Mouse (Mus musculus) stomach, embryonic 16.5 days (tissue): ENCODE results near the gene Foxn3. TPM values are rescaled to one million over a fixed set of nuclear protein-coding genes. Genes with fewer than 3 reads are reported as not detected.

Experiments
- ATAC-seq: fragments of 200-750 bp; cut with Nextera tagmentation; 2 replicates; pipeline ENCODE4 v1.8.0; 2017; ENCODE audit warnings: moderate number of reproducible peaks, moderate TSS enrichment; ENCODE audit not compliant: insufficient read depth, low FRiP score
- H3K27ac ChIP-seq: fragments of 300-500 bp; sonication (generic); 2 replicates; pipeline ENCODE4 v1.5.1; 2014; ENCODE audit warnings: low read length
- H3K27me3 ChIP-seq: fragments of 300-500 bp; sonication (generic); 2 replicates; pipeline ENCODE4 v1.6.1; 2014; ENCODE audit warnings: low read length, control low read depth, mixed read lengths; ENCODE audit not compliant: control insufficient read depth, insufficient read depth
- H3K36me3 ChIP-seq: fragments of 300-500 bp; sonication (generic); 2 replicates; pipeline ENCODE4 v1.6.1; 2014; ENCODE audit warnings: low read length; ENCODE audit not compliant: control insufficient read depth, insufficient read depth
- H3K4me1 ChIP-seq: fragments of 300-500 bp; sonication (generic); 2 replicates; pipeline ENCODE4 v1.6.1; 2014; ENCODE audit warnings: low read length, control low read depth, mixed read lengths; ENCODE audit not compliant: control insufficient read depth, insufficient read depth
- H3K4me2 ChIP-seq: fragments of 300-500 bp; sonication (generic); 2 replicates; pipeline ENCODE4 v1.6.1; 2014; ENCODE audit warnings: low read depth, low read length, mixed read lengths
- H3K4me3 ChIP-seq: fragments of 300-500 bp; sonication (generic); replicated peaks from 2 replicates; pipeline ENCODE4 v1.5.1; 2014; ENCODE audit warnings: mild to moderate bottlenecking, low read length
- H3K9ac ChIP-seq: fragments of 300-500 bp; sonication (generic); 2 replicates; pipeline ENCODE4 v1.6.1; 2014; ENCODE audit warnings: low read length
- H3K9me3 ChIP-seq: fragments of 300-500 bp; sonication (generic); replicated peaks from 2 replicates; pipeline ENCODE4 v1.6.1; 2016; ENCODE audit warnings: low read length, control low read depth; ENCODE audit not compliant: control insufficient read depth
- WGBS: fragments of 180-500 bp; shearing (Covaris S2); extraction: QIAGEN DNeasy Blood & Tissue Kit; methylation state at CpG from one replicate; pipeline ENCODE4 v1.1.7; 2014; 5-methylcytosine and 5-hydroxymethylcytosine counted together
- polyA plus RNA-seq: library from polyadenylated mRNA; unstranded; fragments of >200 nt; fragmentation: Nextera tagmentation; extraction: Ambion mirVana; gene quantifications from 2 replicates; pipeline ENCODE4 v1.2.1, GENCODE M21; 2015

Gene Foxn3
- polyA plus RNA-seq, 1 experiment from 2014 or later, result 58.3 TPM

DNA sequence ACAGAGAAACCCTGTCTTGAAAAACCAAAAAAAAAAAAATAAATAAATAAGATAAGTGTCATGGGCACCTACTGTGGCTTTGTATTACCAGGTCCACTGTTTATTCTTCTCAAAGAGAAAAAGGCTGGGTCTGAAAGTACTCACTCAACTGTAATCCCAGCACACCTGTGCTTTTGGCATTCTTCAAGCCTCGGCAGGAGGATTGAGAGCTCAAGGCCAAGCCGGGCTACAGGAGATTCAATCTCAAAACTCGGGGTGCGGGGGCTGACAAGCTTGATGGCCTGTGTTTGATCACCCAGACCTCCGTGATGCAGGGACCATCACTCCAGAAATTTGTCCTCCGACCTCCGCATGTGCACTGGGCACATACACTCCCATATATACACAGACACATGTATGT, 174.1 kb downstream of the Foxn3 start:
- no peak overlapping the region for H3K27ac ChIP-seq
- no peaks in the 10 kb centered on the region for H3K27me3 ChIP-seq
- ATAC-seq, result no peak
- peaks cover 29% of the 10 kb centered on the region for H3K4me1 ChIP-seq
- no peaks in the 10 kb centered on the region for H3K9me3 ChIP-seq
- H3K36me3 ChIP-seq, result no peaks in the 10 kb centered on the region; the same call in 1 of the 2 replicates
- no peak overlapping the region for H3K4me3 ChIP-seq
- 89% methylated on average over 7 of the region's 7 CpGs for WGBS
- H3K9ac ChIP-seq, result no peak overlapping the region
- no peak overlapping the region for H3K4me2 ChIP-seq

DNA sequence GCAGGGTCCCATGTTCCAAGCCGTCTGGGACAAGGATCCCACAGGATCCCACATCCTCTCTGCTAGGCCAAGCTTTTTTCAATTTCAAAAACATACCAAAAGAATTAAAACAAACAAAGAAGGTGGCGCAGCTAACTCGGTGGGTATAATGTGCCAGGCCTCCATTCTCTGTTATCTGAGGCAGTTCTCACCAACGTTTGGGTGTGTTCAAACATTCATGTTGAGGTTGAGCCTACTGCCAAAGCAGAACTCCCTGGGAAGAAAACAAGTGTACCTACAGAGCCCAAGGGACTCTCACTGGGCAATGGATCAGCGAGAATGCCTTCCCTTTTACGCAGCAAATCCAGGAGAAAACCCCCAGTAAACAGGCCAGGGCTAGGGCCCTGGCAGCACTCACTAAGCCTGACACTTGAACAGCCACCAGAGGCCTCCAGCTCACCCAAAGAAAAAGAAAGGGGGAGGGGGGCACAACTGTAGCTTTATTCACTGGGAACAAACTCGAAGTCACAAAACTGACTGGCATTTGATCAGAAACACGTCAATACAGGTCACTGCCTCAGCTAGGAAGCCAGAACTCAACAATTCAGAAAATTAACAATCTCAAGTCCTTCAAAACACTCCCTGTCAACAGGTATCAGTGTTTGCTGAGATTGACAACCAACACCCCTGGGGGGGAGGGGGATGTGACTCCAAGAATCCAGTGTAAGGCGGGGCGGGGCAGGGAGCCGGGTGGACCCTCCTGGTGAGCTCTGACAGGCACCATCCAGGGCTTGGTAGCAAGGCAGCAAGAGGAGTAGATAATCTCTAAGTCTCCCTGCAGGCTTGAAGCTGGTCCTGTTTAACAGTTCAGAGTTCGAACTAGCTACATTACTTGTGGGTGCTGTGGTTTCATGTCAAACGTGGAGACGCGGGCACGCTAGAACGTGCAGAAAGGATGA, 177.2 kb downstream of the Foxn3 start:
- ATAC-seq, result no peak
- H3K27ac ChIP-seq, result peak overlapping the region; percentile 4; the same call in 1 of the 2 replicates
- H3K27me3 ChIP-seq, result no peaks in the 10 kb centered on the region
- WGBS, result 69% methylated on average over 17 of the region's 17 CpGs
- no peaks in the 10 kb centered on the region for H3K9me3 ChIP-seq
- H3K4me3 ChIP-seq, result no peak overlapping the region
- H3K4me2 ChIP-seq, result no peak overlapping the region
- H3K36me3 ChIP-seq, result peaks cover 2% of the 10 kb centered on the region; the same call in 1 of the 2 replicates
- peaks cover 16% of the 10 kb centered on the region for H3K4me1 ChIP-seq
- no peak overlapping the region for H3K9ac ChIP-seq

DNA sequence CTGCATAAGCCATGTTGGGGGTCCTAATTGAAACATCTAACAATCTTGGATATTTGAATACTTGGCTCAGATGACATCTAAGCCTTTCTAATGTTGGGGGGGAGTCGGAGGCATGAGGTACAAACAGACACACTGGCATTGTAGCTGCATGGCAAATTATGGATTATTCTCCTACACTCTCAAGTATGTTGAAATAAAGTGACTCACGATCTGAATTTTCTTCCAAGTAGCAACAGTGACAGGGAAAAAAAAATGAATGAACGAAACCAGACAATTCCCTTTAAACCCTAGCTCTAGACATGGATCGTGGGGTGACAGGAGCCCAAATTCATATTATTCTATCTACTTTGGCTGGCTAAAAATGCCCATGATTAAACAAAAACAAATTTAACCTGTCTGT, 178.3 kb downstream of the Foxn3 start:
- 77% methylated on average over 4 of the region's 4 CpGs for WGBS

DNA sequence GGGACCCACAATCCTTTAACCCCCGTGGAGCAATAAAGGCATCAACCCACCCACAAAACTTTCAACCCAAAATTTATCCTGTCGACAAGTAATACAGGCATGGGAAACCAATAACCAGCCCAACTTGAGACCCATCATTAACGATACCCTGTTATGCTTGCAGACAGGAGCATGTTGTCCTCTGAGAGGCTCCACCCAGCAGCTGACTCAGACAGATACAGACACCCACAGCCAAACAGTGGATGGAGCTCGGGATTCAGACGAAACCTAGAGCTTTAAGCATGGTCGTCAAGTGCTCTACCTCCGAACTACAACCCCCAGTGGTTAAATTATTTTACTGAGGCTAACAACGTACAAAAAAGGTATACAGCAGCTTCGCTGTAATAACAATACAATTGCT, 182.1 kb downstream of the Foxn3 start:
- Histone ChIP-seq H3K27me3 (no peaks in the 10 kb centered on the region), H3K9ac (no peak overlapping the region), H3K36me3 (0 out of 2 replicates have a peak, but pooled peaks cover 2% of the 10 kb centered on the region), H3K9me3 (no peaks in the 10 kb centered on the region), H3K4me1 (peaks cover 21% of the 10 kb centered on the region), H3K4me3 (no peak overlapping the region), H3K4me2 (no peak overlapping the region), H3K27ac (no peak overlapping the region)
- no peak for ATAC-seq
- WGBS, result 85% methylated on average over 9 of the region's 9 CpGs

More for the DNA sequence above, 178.3 kb downstream of the Foxn3 start:
- Histone ChIP-seq H3K27ac (no peak overlapping the region), H3K36me3 (peaks cover 2% of the 10 kb centered on the region; the same call in 1 of the 2 replicates), H3K4me3 (no peak overlapping the region), H3K4me2 (no peak overlapping the region), H3K27me3 (no peaks in the 10 kb centered on the region), H3K9me3 (no peaks in the 10 kb centered on the region), H3K9ac (no peak overlapping the region), H3K4me1 (peaks cover 13% of the 10 kb centered on the region)
- ATAC-seq, result no peak

DNA sequence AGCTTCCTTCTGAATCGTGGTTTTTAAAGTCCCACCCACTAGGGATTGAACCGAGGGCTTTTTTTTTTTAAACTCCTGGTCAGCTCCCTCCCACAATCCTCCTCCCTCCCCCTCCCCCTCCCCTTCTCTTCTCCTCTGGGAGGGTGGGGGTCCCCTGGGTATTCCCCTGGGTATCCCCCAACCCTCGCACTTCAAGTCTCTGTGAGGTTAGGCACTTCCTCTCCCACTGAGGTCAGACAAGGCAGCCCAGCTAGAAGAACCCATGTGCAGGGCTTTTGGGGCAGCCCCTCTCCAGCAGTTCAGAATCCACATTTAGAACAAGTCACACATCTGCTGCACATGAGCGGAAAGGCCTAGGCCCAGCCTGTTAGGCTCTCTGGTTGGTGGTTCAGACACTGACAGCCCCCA, 182.5 kb downstream of the Foxn3 start:
- Histone ChIP-seq H3K9me3 (no peaks in the 10 kb centered on the region), H3K4me1 (peaks cover 22% of the 10 kb centered on the region), H3K9ac (no peak overlapping the region), H3K4me3 (no peak overlapping the region), H3K27me3 (no peaks in the 10 kb centered on the region), H3K4me2 (no peak overlapping the region), H3K27ac (no peak overlapping the region), H3K36me3 (0 out of 2 replicates have a peak, but pooled peaks cover 2% of the 10 kb centered on the region)
- no peak for ATAC-seq
- WGBS, result 63% methylated on average over 4 of the region's 4 CpGs

DNA sequence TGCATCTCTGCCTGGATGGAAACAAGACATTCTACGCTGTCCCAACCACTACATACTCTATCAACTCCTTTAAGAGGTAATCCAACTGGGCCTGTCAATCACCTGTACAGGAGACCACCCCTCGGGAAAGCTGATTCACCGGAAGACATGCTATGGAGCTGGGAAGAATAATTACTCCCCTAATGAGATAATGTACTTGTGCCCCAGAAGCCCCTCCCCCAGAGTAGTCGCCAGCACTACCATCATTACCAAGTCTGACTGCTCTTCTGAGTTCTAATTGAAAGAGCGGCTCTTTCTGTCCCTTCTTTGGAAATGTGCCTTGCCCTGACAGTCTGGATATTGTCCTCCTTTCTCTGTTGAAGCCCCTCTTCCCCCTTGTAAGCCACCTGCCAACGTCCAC, 183.3 kb downstream of the Foxn3 start:
- Histone ChIP-seq H3K27ac (no peak overlapping the region), H3K4me1 (peaks cover 25% of the 10 kb centered on the region), H3K9me3 (no peaks in the 10 kb centered on the region), H3K36me3 (0 out of 2 replicates have a peak, but pooled peaks cover 2% of the 10 kb centered on the region), H3K9ac (no peak overlapping the region), H3K4me3 (no peak overlapping the region), H3K4me2 (no peak overlapping the region), H3K27me3 (no peaks in the 10 kb centered on the region)
- no peak for ATAC-seq
- 76% methylated on average over 6 of the region's 6 CpGs for WGBS

DNA sequence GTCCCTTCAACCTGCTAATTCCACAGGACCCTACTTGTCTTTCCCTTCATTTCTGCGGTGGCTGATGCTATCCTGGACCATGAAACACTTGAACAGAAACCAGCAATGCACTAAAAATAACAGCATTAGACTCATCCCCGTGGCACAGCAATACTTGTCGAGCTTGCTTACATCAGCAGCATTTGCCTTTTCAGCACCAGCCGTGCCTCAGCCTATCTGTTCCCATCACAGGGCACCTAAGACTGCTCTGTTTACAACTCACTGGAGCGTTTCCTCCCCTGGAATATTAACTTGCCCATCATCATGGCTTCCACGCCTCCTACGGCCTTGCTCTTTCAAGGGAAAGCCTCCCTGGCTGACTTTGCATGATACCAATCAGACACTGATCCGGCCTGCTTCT, 185.1 kb downstream of the Foxn3 start:
- no peak for ATAC-seq
- Histone ChIP-seq H3K4me1 (peaks cover 25% of the 10 kb centered on the region), H3K9ac (no peak overlapping the region), H3K27ac (no peak overlapping the region), H3K36me3 (0 out of 2 replicates have a peak, but pooled peaks cover 2% of the 10 kb centered on the region), H3K9me3 (no peaks in the 10 kb centered on the region), H3K4me2 (no peak overlapping the region), H3K27me3 (no peaks in the 10 kb centered on the region), H3K4me3 (no peak overlapping the region)
- WGBS, result 59% methylated on average over 8 of the region's 8 CpGs

DNA sequence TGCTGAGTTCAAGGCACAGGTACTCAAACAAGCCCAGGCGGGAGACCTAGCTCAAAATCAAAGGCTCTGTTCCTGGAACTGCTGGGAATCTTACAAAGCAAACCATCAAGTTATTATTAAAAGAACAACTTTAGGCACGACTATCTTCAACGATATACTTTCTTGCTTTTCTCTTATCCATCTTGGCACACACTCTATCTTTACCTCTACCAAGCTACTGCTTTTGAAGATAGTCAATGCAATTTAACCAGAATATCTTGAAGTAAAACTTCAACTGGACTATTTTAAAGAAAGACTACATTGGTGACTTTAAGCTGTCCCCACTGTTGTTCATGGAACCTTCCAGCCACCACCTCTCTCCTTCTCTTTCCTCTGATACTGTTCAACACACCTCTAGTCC, 185.7 kb downstream of the Foxn3 start:
- ATAC-seq, result no peak
- Histone ChIP-seq H3K27me3 (no peaks in the 10 kb centered on the region), H3K9me3 (no peaks in the 10 kb centered on the region), H3K4me2 (no peak overlapping the region), H3K9ac (no peak overlapping the region), H3K36me3 (0 out of 2 replicates have a peak, but pooled peaks cover 2% of the 10 kb centered on the region), H3K4me1 (peaks cover 25% of the 10 kb centered on the region), H3K27ac (no peak overlapping the region), H3K4me3 (no peak overlapping the region)
- WGBS, result 50% methylated on average over 3 of the region's 3 CpGs

DNA sequence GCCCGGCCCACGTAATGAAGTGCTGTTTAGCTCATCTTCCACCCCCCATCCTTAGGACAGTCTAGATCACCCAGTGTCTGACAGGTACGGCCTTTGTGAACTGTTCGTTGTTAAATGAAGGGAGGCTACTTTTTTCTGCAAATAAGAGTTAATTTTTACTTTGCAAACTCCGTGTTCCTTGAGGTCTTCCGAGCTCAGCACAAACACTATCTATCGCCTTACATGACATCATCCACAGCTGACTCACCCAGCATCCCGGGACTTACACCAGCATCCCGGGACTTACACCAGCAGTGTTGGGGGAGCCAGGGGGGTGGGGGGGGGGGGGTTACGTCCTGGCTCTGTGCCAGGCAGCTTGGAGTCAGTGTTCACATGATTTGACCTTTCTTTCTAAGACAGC, 186.3 kb downstream of the Foxn3 start:
- Histone ChIP-seq H3K4me1 (peaks cover 25% of the 10 kb centered on the region), H3K4me3 (no peak overlapping the region), H3K4me2 (no peak overlapping the region), H3K9me3 (no peaks in the 10 kb centered on the region), H3K9ac (no peak overlapping the region), H3K27ac (no peak overlapping the region), H3K27me3 (no peaks in the 10 kb centered on the region), H3K36me3 (0 out of 2 replicates have a peak, but pooled peaks cover under 1% of the 10 kb centered on the region)
- 46% methylated on average over 10 of the region's 10 CpGs for WGBS
- peak; percentile 61; the same call in 1 of the 2 replicates for ATAC-seq
